Mouse (Mus musculus): ENCODE results near the gene A930017K11Rik. TPM values are rescaled to one million over a fixed set of nuclear protein-coding genes. Genes with fewer than 3 reads are reported as not detected.

A930017K11Rik gene
- total RNA-seq, 2 experiments from 2014 or later: not detected

GRCm38 (mm10) chr17:25959630-25960467, 7.5 kb upstream of the A930017K11Rik start:
- ATAC-seq (ENCODE audit: poor library complexity, severe bottlenecking): no peak

GRCm38 (mm10) chr17:25958771-25959494, 6.6 kb upstream of the A930017K11Rik start:
- no peak for ATAC-seq (ENCODE audit: poor library complexity, severe bottlenecking)

GRCm38 (mm10) chr17:25957586-25958051, 5.3 kb upstream of the A930017K11Rik start:
- ATAC-seq (ENCODE audit: poor library complexity, severe bottlenecking): no peak

GRCm38 (mm10) chr17:25956631-25957030, 4.3 kb upstream of the A930017K11Rik start:
- no peak for ATAC-seq (ENCODE audit: poor library complexity, severe bottlenecking)

- no peak for ATAC-seq (ENCODE audit: poor library complexity, severe bottlenecking)
Observed at GRCm38 (mm10) chr17:25956201-25956600, 3.8 kb upstream of the A930017K11Rik start.

GRCm38 (mm10) chr17:25955736-25956135, 3.4 kb upstream of the A930017K11Rik start:
- ATAC-seq (ENCODE audit: poor library complexity, severe bottlenecking): no peak

- ATAC-seq (ENCODE audit: poor library complexity, severe bottlenecking): no peak
Observed at GRCm38 (mm10) chr17:25954671-25955070, 2.3 kb upstream of the A930017K11Rik start.

GRCm38 (mm10) chr17:25953161-25953560, 796 bp upstream of the A930017K11Rik start:
- ATAC-seq (ENCODE audit: poor library complexity, severe bottlenecking): no peak

- ATAC-seq (ENCODE audit: poor library complexity, severe bottlenecking): no peak
Observed at GRCm38 (mm10) chr17:25951225-25951802, 1.1 kb downstream of the A930017K11Rik start.

GRCm38 (mm10) chr17:25950706-25951105, 1.7 kb downstream of the A930017K11Rik start:
- ATAC-seq (ENCODE audit: poor library complexity, severe bottlenecking): no peak

GRCm38 (mm10) chr17:25949981-25950380, 2.4 kb downstream of the A930017K11Rik start:
- no peak for ATAC-seq (ENCODE audit: poor library complexity, severe bottlenecking)

- no peak for ATAC-seq (ENCODE audit: poor library complexity, severe bottlenecking)
Observed at GRCm38 (mm10) chr17:25948051-25948450, 4.3 kb downstream of the A930017K11Rik start.

GRCm38 (mm10) chr17:25947576-25947975, 4.8 kb downstream of the A930017K11Rik start:
- ATAC-seq (ENCODE audit: poor library complexity, severe bottlenecking): no peak

GRCm38 (mm10) chr17:25946891-25947290, 5.5 kb downstream of the A930017K11Rik start:
- no peak for ATAC-seq (ENCODE audit: poor library complexity, severe bottlenecking)

- ATAC-seq (ENCODE audit: poor library complexity, severe bottlenecking): no peak
Observed at GRCm38 (mm10) chr17:25946349-25946748, 6.0 kb downstream of the A930017K11Rik start.

- no peak for ATAC-seq (ENCODE audit: poor library complexity, severe bottlenecking)
Observed at GRCm38 (mm10) chr17:25945517-25946155, 6.7 kb downstream of the A930017K11Rik start.

GRCm38 (mm10) chr17:25944366-25945163, 7.8 kb downstream of the A930017K11Rik start, which contains the start of the genes Pigq and Nhlrc4:
Pigq (minus strand) TSS chr17:25944936.
Nhlrc4 (minus strand) TSS chr17:25944961.
- ATAC-seq (ENCODE audit: poor library complexity, severe bottlenecking): no peak

GRCm38 (mm10) chr17:25943769-25944168, 8.6 kb downstream of the A930017K11Rik start:
- no peak for ATAC-seq (ENCODE audit: poor library complexity, severe bottlenecking)

GRCm38 (mm10) chr17:25943221-25943620, 9.1 kb downstream of the A930017K11Rik start:
- no peak for ATAC-seq (ENCODE audit: poor library complexity, severe bottlenecking)

- peak; percentile 55 for ATAC-seq (ENCODE audit: poor library complexity, severe bottlenecking)
Observed at GRCm38 (mm10) chr17:25942597-25943151, 9.7 kb downstream of the A930017K11Rik start.
